Mouse (Mus musculus) liver, embryonic 15.5 days (tissue): ENCODE data around the gene Olfr1183. TPM values are rescaled to one million over a fixed set of nuclear protein-coding genes. Genes with fewer than 3 reads are reported as not detected.
"Not testable (repeated sequence)": the region's sequence is repeated elsewhere in the genome, so short reads cannot be mapped to it uniquely, and the experiment has no call there.

ENCODE experiments used
- ATAC-seq: fragments of 200-750 bp; cut with Nextera tagmentation; 2 replicates; pipeline ENCODE4 v1.8.0; 2017; ENCODE audit warnings: moderate number of reproducible peaks, mild to moderate bottlenecking, moderate library complexity; ENCODE audit not compliant: insufficient read depth
- H3K27ac ChIP-seq: fragments of 300-500 bp; sonication (generic); replicated peaks from 2 replicates; pipeline ENCODE4 v1.5.1; 2015; ENCODE audit warnings: mild to moderate bottlenecking, inconsistent platforms
- H3K27me3 ChIP-seq: fragments of 300-500 bp; sonication (generic); 2 replicates; pipeline ENCODE4 v1.6.1; 2015; ENCODE audit warnings: mild to moderate bottlenecking, inconsistent platforms
- H3K36me3 ChIP-seq: fragments of 300-500 bp; sonication (generic); replicated peaks from 2 replicates; pipeline ENCODE4 v1.6.1; 2015; ENCODE audit warnings: moderate library complexity, mild to moderate bottlenecking, inconsistent platforms
- H3K4me1 ChIP-seq: fragments of 300-500 bp; sonication (generic); replicated peaks from 2 replicates; pipeline ENCODE4 v1.6.1; 2015; ENCODE audit warnings: inconsistent platforms
- H3K4me2 ChIP-seq: fragments of 300-500 bp; sonication (generic); 2 replicates; pipeline ENCODE4 v1.6.1; 2015; ENCODE audit warnings: moderate library complexity, mild to moderate bottlenecking, inconsistent platforms
- H3K4me3 ChIP-seq: fragments of 300-500 bp; sonication (generic); replicated peaks from 2 replicates; pipeline ENCODE4 v1.5.1; 2015; ENCODE audit warnings: mild to moderate bottlenecking, inconsistent platforms
- H3K9ac ChIP-seq: fragments of 300-500 bp; sonication (generic); 2 replicates; pipeline ENCODE4 v1.6.1; 2015; ENCODE audit warnings: moderate library complexity, mild to moderate bottlenecking, inconsistent platforms
- H3K9me3 ChIP-seq: fragments of 300-500 bp; sonication (generic); replicated peaks from 2 replicates; pipeline ENCODE4 v1.6.1; 2016; ENCODE audit warnings: inconsistent platforms
- WGBS: fragments of 180-500 bp; shearing (Covaris S2); methylation state at CpG from one replicate; pipeline ENCODE4 v1.1.7; 2015; ENCODE audit warnings: mixed read lengths; ENCODE audit not compliant: insufficient replicate concordance; 5-methylcytosine and 5-hydroxymethylcytosine counted together
- polyA plus RNA-seq: library from polyadenylated mRNA; unstranded; fragments of >200 nt; fragmentation: Nextera tagmentation; extraction: Ambion mirVana; gene quantifications from 2 replicates; pipeline ENCODE4 v1.2.1, GENCODE M21; 2015

The Olfr1183 gene
- polyA plus RNA-seq: not detected in 2 replicates

DNA sequence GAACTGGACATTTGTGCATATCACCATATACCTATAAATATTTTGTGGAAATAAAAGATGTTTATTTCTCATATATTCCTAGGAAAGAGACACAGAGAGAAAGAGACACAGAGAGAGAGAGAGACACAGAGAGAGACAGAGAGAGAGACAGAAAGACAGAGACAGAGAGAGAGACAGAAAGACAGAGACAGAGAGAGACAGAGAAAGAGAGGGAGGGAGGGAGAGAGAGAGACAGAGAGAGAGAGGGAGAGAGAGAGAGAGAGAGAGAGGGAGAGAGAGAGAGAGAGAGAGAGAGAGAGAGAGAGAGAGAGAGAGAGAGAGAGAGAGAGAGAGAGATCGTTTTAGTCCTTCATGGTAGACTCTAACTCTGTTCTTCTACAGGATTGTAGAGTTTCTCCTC is at the start of gene Olfr1183:
Gene Olfr1183 (plus strand): TSS at position 301 of the 400 bp plus-strand sequence.
- not testable (repeated sequence) for ATAC-seq, H3K4me3 ChIP-seq, H3K36me3 ChIP-seq, H3K9me3 ChIP-seq, H3K9ac ChIP-seq, H3K4me1 ChIP-seq, H3K4me2 ChIP-seq, H3K27me3 ChIP-seq, H3K27ac ChIP-seq
- WGBS: 75% methylated on average over 1 of the region's 1 CpGs

DNA sequence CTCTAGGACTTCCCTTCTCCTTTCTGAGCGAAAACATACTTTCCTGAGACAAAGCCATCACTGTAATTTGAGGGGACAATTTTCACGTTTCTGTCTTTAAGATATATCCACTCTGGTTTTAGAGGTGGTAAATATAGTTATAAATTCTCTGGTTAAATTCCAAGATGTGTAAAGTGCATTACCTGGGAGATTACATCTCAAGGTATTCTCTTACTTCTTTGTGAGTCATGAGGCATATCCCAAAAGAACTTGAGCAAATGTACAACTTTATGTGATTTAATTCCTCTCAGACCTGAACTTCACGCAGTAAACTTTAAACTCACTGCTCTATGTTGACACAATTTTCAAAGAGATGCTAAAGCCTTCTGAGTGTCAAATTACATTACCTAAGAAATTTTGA is 48.3 kb upstream of the Olfr1183 start, which contains the start of gene Olfr1179:
Gene Olfr1179 (minus strand): TSS at position 101 of the 400 bp plus-strand sequence.
- WGBS: 59% methylated on average over 3 of the region's 3 CpGs
- no peak for ATAC-seq
- Histone ChIP-seq H3K9me3 (no peaks in the 10 kb centered on the region), H3K4me3 (no peak within 1 kb of the TSS), H3K27me3 (no peaks in the 10 kb centered on the region), H3K4me2 (no peak within 1 kb of the TSS), H3K4me1 (no peaks in the 10 kb centered on the region), H3K27ac (no peak within 1 kb of the TSS), H3K36me3 (no peaks in the 10 kb centered on the region), H3K9ac (no peak within 1 kb of the TSS)

DNA sequence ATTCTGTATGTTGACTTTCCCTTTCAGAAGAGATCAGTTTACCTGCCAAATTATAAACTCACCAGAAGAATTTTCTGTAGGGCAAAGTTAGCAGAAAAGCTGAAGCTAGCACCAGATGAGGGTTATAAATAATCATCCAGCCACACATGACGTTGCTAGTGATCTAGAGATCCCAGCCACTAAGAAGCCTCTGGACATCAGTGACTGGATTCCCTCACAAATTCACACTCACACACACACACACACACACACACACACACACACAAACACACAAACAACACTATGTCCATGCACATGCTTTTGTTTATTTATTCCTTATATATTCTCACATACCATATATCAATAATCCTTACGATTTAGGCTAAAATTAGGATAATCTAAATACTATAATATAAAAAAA is 35.6 kb upstream of the Olfr1183 start, which contains the start of gene Olfr1180:
Gene Olfr1180 (minus strand): TSS at position 101 of the 400 bp plus-strand sequence.
- Histone ChIP-seq H3K36me3 (no peaks in the 10 kb centered on the region), H3K4me1 (no peaks in the 10 kb centered on the region), H3K4me3 (no peak within 1 kb of the TSS), H3K27ac (no peak within 1 kb of the TSS), H3K27me3 (no peaks in the 10 kb centered on the region), H3K9me3 (no peaks in the 10 kb centered on the region), H3K4me2 (no peak within 1 kb of the TSS), H3K9ac (no peak within 1 kb of the TSS)
- 50% methylated on average over 2 of the region's 2 CpGs for WGBS
- ATAC-seq: no peak

DNA sequence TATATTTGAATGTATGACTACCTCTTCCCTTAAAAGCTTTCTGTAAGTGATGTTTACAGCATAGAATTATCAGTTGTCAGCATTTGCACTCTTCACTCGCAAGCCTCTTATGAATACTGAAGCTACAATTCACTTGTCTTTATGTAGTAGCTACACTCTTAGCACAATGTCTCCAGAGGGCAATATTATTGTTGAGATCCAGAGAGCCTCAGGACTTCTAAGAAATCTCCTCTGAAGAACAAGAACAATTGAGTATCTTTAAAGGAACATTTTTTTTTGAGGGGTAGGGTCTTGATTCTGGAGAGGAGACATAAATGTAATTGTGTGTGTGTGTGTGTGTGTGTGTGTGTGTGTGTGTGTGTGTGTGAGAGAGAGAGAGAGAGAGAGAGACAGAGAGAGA is 28.6 kb upstream of the Olfr1183 start, which contains the start of gene Olfr1181:
Gene Olfr1181 (minus strand): TSS at position 101 of the 400 bp plus-strand sequence.
- Histone ChIP-seq H3K4me2 (no peak within 1 kb of the TSS), H3K4me3 (no peak within 1 kb of the TSS), H3K4me1 (no peaks in the 10 kb centered on the region), H3K27me3 (no peaks in the 10 kb centered on the region), H3K27ac (no peak within 1 kb of the TSS), H3K9me3 (0 out of 2 replicates have a peak, but pooled peaks cover 2% of the 10 kb centered on the region), H3K9ac (no peak within 1 kb of the TSS), H3K36me3 (no peaks in the 10 kb centered on the region)
- 62% methylated on average over 1 of the region's 1 CpGs for WGBS
- ATAC-seq: no peak

DNA sequence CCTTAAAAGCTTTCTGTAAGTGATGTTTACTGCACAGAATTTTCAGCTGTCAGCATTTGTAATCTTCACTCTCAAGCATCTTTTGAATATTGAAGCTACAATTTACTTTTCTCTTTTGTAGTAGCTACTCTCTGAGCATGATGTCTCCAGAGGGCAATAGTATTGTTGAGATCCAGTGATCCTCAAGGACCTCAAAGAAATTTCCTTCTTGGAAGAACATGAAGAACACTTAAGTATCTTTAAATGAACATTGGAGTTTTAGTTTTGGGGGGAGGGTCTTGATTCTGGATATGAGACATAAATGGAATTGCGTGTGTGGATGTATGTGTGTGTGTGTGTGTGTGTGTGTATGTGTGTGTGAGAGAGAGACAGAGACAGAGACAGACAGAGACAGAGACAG is 5.6 kb upstream of the Olfr1183 start, which contains the start of gene Gm13757:
Gene Gm13757 (minus strand): TSS at position 101 of the 400 bp plus-strand sequence.
- Histone ChIP-seq H3K4me1 (no peaks in the 10 kb centered on the region), H3K27ac (no peak within 1 kb of the TSS), H3K4me3 (no peak within 1 kb of the TSS), H3K4me2 (no peak within 1 kb of the TSS), H3K9me3 (no peaks in the 10 kb centered on the region), H3K36me3 (no peaks in the 10 kb centered on the region), H3K9ac (no peak within 1 kb of the TSS), H3K27me3 (no peaks in the 10 kb centered on the region)
- 65% methylated on average over 1 of the region's 1 CpGs for WGBS
- ATAC-seq: no peak

DNA sequence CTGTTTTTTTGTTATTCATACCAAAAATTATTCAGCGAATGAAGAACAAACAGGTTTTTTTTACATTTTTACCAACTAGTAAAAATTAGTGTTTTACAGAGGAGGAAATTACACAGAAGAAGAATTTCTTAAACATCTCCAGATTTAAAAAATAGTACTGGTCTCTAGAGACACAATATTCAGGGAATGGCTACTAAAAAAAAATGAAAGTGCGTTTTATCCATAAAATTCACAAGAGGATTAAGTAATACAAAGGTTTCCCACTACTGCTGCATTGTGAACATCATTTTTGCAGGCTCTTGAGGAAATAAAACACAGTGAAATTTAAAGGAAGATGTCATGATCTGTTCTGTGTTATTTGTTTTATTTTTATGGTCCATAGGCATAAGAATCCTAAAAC is 28.6 kb downstream of the Olfr1183 start, which contains the start of gene Olfr1184:
Gene Olfr1184 (plus strand): TSS at position 301 of the 400 bp plus-strand sequence.
- 68% methylated on average over 2 of the region's 2 CpGs for WGBS
- Histone ChIP-seq H3K9me3 (no peaks in the 10 kb centered on the region), H3K9ac (no peak within 1 kb of the TSS), H3K27me3 (no peaks in the 10 kb centered on the region), H3K4me2 (no peak within 1 kb of the TSS), H3K36me3 (no peaks in the 10 kb centered on the region), H3K4me1 (no peaks in the 10 kb centered on the region), H3K27ac (no peak within 1 kb of the TSS), H3K4me3 (no peak within 1 kb of the TSS)
- no peak for ATAC-seq

DNA sequence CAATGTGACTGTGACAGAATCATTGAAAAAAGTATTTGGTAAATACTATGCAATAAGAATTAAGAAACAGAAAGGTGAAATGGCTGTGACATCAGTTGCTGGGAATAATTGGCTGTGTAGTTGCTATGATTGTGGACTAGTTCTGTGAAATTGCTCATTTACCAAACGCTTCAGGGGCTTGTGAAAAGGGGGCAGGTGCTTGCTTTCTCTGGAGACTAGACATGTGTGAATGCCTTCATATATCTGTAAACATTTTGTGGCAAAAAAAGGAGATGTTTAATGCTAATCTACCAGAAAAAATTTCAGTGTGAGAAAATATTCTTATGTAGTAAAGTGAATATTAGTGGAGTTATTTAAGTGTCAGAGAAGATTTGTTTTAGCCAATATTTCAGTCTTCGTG is 38.4 kb downstream of the Olfr1183 start, which contains the start of gene Olfr1185-ps1:
Gene Olfr1185-ps1 (plus strand): TSS at position 301 of the 400 bp plus-strand sequence.
- no peaks in the 10 kb centered on the region for H3K27me3 ChIP-seq
- H3K27ac ChIP-seq: no peak within 1 kb of the TSS
- H3K9me3 ChIP-seq: no peaks in the 10 kb centered on the region
- H3K4me2 ChIP-seq: no peak within 1 kb of the TSS
- no peak within 1 kb of the TSS for H3K4me3 ChIP-seq
- H3K4me1 ChIP-seq: no peaks in the 10 kb centered on the region
- H3K36me3 ChIP-seq: no peaks in the 10 kb centered on the region
- H3K9ac ChIP-seq: no peak within 1 kb of the TSS
- WGBS: 35% methylated on average over 2 of the region's 2 CpGs
- no peak for ATAC-seq

DNA sequence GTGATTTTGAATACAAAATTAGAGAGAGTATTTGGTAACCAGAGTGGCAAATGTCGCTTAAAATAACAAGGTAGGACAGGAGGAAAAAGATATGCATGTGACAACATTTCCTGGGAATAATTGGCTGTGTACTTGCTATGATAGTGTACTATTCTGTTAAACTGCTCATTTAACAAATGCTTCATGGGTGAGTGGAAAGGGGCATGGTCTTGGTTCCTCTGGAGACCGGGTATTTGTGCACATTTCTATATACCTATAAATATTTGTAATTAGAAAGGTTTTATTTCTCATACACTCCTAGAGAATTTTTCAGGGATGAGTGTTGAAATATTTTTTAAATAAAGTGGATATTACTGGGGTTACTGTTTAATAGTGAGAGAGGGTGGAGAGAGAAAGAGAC is 63.6 kb downstream of the Olfr1183 start, which contains the start of gene Olfr1186:
Gene Olfr1186 (plus strand): TSS at position 301 of the 400 bp plus-strand sequence.
- H3K4me3 ChIP-seq: no peak within 1 kb of the TSS
- no peaks in the 10 kb centered on the region for H3K36me3 ChIP-seq
- H3K4me2 ChIP-seq: no peak within 1 kb of the TSS
- no peaks in the 10 kb centered on the region for H3K9me3 ChIP-seq
- no peak for ATAC-seq
- H3K4me1 ChIP-seq: no peaks in the 10 kb centered on the region
- no peak within 1 kb of the TSS for H3K27ac ChIP-seq
- H3K9ac ChIP-seq: no peak within 1 kb of the TSS
- 55% methylated on average over 2 of the region's 2 CpGs for WGBS
- no peaks in the 10 kb centered on the region for H3K27me3 ChIP-seq

Other genes starting within 250 kb of the Olfr1183 start
- not detected in 2 replicates for gene Olfr1170, start 226.5 kb upstream of the Olfr1183 start, polyA plus RNA-seq
- gene Olfr1173, start 175.0 kb upstream of the Olfr1183 start, polyA plus RNA-seq: not detected in 2 replicates
- not detected in 2 replicates for gene Olfr1174-ps, start 139.7 kb upstream of the Olfr1183 start, polyA plus RNA-seq
- not detected in 2 replicates for gene Olfr1175-ps, start 127.7 kb upstream of the Olfr1183 start, polyA plus RNA-seq
- gene Olfr1176, start 118.1 kb upstream of the Olfr1183 start, polyA plus RNA-seq: not detected in 2 replicates
- not detected in 2 replicates for gene Olfr1177-ps, start 108.4 kb upstream of the Olfr1183 start, polyA plus RNA-seq
- not detected in 2 replicates for gene Olfr1178, start 67.8 kb upstream of the Olfr1183 start, polyA plus RNA-seq
- not detected in 2 replicates for gene Olfr1179, start 48.4 kb upstream of the Olfr1183 start, polyA plus RNA-seq
- gene Olfr1180, start 35.7 kb upstream of the Olfr1183 start, polyA plus RNA-seq: not detected in 2 replicates
- gene Olfr1181, start 28.7 kb upstream of the Olfr1183 start, polyA plus RNA-seq: not detected in 2 replicates
- gene Gm13757, start 5.7 kb upstream of the Olfr1183 start, polyA plus RNA-seq: not detected in 2 replicates
- gene Olfr1184, start 28.7 kb downstream of the Olfr1183 start, polyA plus RNA-seq: not detected in 2 replicates
- gene Olfr1185-ps1, start 38.5 kb downstream of the Olfr1183 start, polyA plus RNA-seq: not detected in 2 replicates
- not detected in 2 replicates for gene Olfr1186, start 63.7 kb downstream of the Olfr1183 start, polyA plus RNA-seq
- not detected in 2 replicates for gene Olfr1188, start 102.1 kb downstream of the Olfr1183 start, polyA plus RNA-seq
- gene Olfr1189, start 131.6 kb downstream of the Olfr1183 start, polyA plus RNA-seq: not detected in 2 replicates
- gene Olfr1191-ps1, start 185.7 kb downstream of the Olfr1183 start, polyA plus RNA-seq: not detected in 2 replicates
- gene Olfr1192-ps1, start 193.6 kb downstream of the Olfr1183 start, polyA plus RNA-seq: not detected in 2 replicates
- gene Olfr1193, start 220.8 kb downstream of the Olfr1183 start, polyA plus RNA-seq: not detected in 2 replicates
- not detected in 2 replicates for gene Olfr1195, start 234.3 kb downstream of the Olfr1183 start, polyA plus RNA-seq
- gene Olfr1196, start 249.7 kb downstream of the Olfr1183 start, polyA plus RNA-seq: not detected in 2 replicates